Mouse (Mus musculus) heart, embryonic 13.5 days (tissue): ENCODE measurements around the gene Spry1. TPM values are rescaled to one million over a fixed set of nuclear protein-coding genes. Genes with fewer than 3 reads are reported as not detected.

Experiments used
- ATAC-seq: fragments of 200-750 bp; cut with Nextera tagmentation; 2 replicates; pipeline ENCODE4 v1.8.0; 2017; ENCODE audit warnings: moderate TSS enrichment; ENCODE audit not compliant: insufficient number of reproducible peaks, low FRiP score, low TSS enrichment; ENCODE audit errors: extremely low read depth
- H3K27ac ChIP-seq: fragments of 300-500 bp; sonication (generic); replicated peaks from 2 replicates; pipeline ENCODE4 v1.5.1; 2015; ENCODE audit warnings: moderate library complexity, mild to moderate bottlenecking, inconsistent platforms
- H3K27me3 ChIP-seq: fragments of 300-500 bp; sonication (generic); replicated peaks from 2 replicates; pipeline ENCODE4 v1.6.1; 2015; ENCODE audit warnings: mild to moderate bottlenecking, inconsistent platforms
- H3K36me3 ChIP-seq: fragments of 300-500 bp; sonication (generic); 2 replicates; pipeline ENCODE4 v1.6.1; 2015; ENCODE audit warnings: mild to moderate bottlenecking, inconsistent platforms
- H3K4me1 ChIP-seq: fragments of 300-500 bp; sonication (generic); 2 replicates; pipeline ENCODE4 v1.6.1; 2015; ENCODE audit warnings: inconsistent platforms
- H3K4me2 ChIP-seq: fragments of 300-500 bp; sonication (generic); 2 replicates; pipeline ENCODE4 v1.6.1; 2015; ENCODE audit warnings: inconsistent platforms, mild to moderate bottlenecking, moderate library complexity
- H3K4me3 ChIP-seq: fragments of 300-500 bp; sonication (generic); 2 replicates; pipeline ENCODE4 v1.5.1; 2015; ENCODE audit warnings: moderate library complexity, mild to moderate bottlenecking, inconsistent platforms
- H3K9ac ChIP-seq: fragments of 300-500 bp; sonication (generic); 2 replicates; pipeline ENCODE4 v1.6.1; 2015; ENCODE audit warnings: inconsistent platforms, mild to moderate bottlenecking, moderate library complexity
- H3K9me3 ChIP-seq: fragments of 300-500 bp; sonication (generic); 2 replicates; pipeline ENCODE4 v1.6.1; 2016; ENCODE audit warnings: inconsistent platforms
- WGBS: fragments of 180-500 bp; shearing (Covaris S2); methylation state at CpG from one replicate; pipeline ENCODE4 v1.1.7; 2015; ENCODE audit warnings: mixed read lengths; 5-methylcytosine and 5-hydroxymethylcytosine counted together
- polyA plus RNA-seq: library from polyadenylated mRNA; unstranded; fragments of >200 nt; fragmentation: Nextera tagmentation; extraction: Ambion mirVana; gene quantifications from 2 replicates; pipeline ENCODE4 v1.2.1, GENCODE M21; 2015

Gene Spry1
- polyA plus RNA-seq, 1 experiment from 2014 or later: 6.4 TPM

DNA sequence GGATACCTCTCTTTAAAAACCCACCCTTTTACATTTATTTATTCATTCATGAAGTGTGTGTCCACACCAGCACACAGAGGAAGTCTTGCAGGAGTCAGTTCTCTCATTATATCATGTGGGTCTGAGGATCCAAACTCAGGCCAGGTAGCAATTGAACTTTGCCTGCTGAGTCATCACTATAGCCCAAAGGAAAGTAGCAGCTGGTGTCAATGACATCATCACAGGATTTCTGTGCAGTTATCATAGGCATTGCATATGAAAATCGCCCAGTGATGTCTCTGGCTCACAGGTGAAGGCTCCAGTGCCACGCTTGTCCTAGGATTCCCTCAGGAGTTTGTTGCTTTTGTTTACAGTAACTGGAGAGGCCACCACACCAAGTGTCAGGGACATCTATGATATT lies 29.1 kb upstream of the Spry1 start:
- no peak for ATAC-seq
- Histone ChIP-seq H3K27ac (no peak overlapping the region), H3K4me3 (no peak overlapping the region), H3K36me3 (no peaks in the 10 kb centered on the region), H3K9ac (no peak overlapping the region), H3K4me1 (peaks cover 8% of the 10 kb centered on the region; the same call in 1 of the 2 replicates), H3K27me3 (no peaks in the 10 kb centered on the region), H3K9me3 (0 out of 2 replicates have a peak, but pooled peaks cover 3% of the 10 kb centered on the region), H3K4me2 (no peak overlapping the region)
- 84% methylated on average over 2 of the region's 2 CpGs for WGBS

DNA sequence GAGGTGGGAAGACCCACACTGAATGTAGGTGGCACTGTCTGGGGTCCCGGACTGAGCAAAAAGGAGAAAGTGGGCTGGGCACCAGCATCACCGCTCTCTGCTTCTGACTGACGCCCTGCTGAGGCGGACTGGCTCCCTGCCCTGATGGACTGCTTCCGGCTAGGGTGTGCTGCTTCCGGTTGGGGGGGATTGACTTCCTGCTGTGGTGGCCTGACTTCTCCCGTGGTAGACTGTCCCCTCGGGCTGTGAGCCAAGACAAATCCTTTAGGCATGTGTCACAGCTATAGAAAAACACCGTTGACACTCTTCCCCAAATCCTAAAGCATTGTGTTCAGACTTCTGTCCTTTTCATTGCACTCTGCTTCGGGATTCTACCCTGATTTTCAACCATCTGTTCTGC lies 26.0 kb upstream of the Spry1 start:
- no peak overlapping the region for H3K4me2 ChIP-seq
- WGBS: 50% methylated on average over 10 of the region's 10 CpGs
- H3K9me3 ChIP-seq: no peaks in the 10 kb centered on the region
- no peaks in the 10 kb centered on the region for H3K36me3 ChIP-seq
- peaks cover 8% of the 10 kb centered on the region; the same call in 1 of the 2 replicates for H3K4me1 ChIP-seq
- no peak for ATAC-seq
- H3K9ac ChIP-seq: no peak overlapping the region
- H3K27ac ChIP-seq: no peak overlapping the region
- H3K27me3 ChIP-seq: no peaks in the 10 kb centered on the region
- H3K4me3 ChIP-seq: no peak overlapping the region

DNA sequence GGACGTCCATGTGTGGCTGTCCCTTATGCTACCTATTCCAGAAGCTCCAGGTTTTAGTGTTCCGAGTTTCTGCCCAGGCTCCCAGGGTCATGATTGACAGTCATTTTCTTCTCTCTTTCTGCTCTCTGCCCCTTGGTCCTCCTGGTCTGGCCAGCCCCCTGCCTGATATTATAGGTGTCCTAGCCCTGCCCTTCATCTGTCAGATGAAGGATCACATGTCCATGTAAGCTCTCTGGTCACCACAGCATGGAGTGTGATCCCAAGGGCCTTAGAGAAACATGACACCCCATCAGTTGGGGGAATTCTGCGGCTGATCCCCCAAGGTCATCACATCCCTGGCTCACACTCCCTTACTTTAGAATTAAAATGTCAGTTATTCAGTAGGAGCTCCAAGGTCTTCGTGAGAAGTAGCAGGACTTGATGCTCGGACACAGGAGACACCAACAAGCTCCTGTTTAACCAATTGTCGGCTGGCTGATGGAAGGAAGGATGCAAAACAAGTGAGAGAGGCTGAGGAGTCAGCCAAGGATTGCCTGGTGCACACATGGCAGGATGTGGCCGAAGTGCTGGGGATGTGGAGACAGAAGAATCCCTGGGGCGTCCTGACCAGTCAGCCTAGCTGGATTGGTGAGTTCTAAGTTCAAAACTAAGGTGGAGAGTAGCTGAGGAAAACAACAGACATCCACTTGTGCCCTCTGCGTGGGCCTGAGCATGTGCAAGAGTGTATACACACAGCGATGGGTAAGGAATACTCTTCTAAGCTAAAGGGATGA lies 24.7 kb upstream of the Spry1 start:
- no peaks in the 10 kb centered on the region for H3K36me3 ChIP-seq
- no peaks in the 10 kb centered on the region for H3K9me3 ChIP-seq
- no peaks in the 10 kb centered on the region for H3K27me3 ChIP-seq
- H3K4me3 ChIP-seq: no peak overlapping the region
- 77% methylated on average over 10 of the region's 10 CpGs for WGBS
- H3K27ac ChIP-seq: no peak overlapping the region
- no peak overlapping the region for H3K4me2 ChIP-seq
- H3K4me1 ChIP-seq: peaks cover 8% of the 10 kb centered on the region; the same call in 1 of the 2 replicates
- no peak overlapping the region for H3K9ac ChIP-seq
- ATAC-seq: no peak

DNA sequence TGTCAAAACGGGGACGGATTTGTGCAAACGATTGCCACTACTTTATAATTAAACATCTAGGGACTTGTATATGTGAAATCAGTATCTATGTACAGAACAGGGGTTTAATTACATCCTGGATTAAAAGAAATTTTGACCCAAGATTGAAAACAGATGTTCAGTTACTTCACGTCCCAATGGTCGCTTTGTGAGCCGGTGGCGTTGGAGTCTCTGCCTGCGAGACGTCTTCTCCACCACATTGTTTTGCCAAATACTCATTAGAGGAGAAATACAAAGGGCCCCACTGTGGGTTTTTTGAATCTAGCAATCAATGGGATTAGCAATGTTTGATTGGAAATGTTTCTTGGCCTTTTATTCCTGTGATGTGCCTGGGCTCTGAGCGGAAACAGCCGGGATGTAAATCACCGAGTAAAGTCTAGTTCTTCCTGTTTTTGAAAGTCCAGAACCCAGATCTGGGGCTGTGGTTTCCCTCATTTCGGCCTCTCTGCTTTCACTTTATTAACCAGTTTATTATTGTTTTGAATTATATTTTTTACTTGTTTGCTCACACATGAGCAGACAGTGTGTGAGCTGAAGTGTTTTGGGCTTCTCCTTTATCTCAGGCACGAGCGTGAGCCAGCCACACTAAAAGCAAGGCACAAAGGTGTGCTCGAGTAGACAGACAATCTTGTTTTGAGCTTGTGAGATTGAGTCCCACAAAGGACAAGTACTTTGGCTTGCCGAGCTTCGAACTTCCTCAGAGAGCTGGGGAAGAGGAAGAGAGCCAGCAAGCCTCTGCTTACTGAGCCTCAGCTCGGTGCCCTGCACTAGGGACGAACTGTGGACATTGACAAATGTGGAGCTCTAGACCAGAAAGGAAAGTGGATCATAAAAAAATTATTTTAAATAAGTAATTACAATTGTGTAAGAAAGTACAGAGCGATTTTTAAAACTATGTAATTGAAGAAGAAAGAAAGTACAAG lies 22.9 kb upstream of the Spry1 start:
- WGBS: 77% methylated on average over 21 of the region's 21 CpGs
- no peaks in the 10 kb centered on the region for H3K9me3 ChIP-seq
- no peak overlapping the region for H3K9ac ChIP-seq
- H3K27me3 ChIP-seq: no peaks in the 10 kb centered on the region
- H3K4me1 ChIP-seq: peaks cover 8% of the 10 kb centered on the region; the same call in 1 of the 2 replicates
- no peak overlapping the region for H3K4me2 ChIP-seq
- H3K36me3 ChIP-seq: no peaks in the 10 kb centered on the region
- ATAC-seq: no peak
- no peak overlapping the region for H3K27ac ChIP-seq
- no peak overlapping the region for H3K4me3 ChIP-seq

DNA sequence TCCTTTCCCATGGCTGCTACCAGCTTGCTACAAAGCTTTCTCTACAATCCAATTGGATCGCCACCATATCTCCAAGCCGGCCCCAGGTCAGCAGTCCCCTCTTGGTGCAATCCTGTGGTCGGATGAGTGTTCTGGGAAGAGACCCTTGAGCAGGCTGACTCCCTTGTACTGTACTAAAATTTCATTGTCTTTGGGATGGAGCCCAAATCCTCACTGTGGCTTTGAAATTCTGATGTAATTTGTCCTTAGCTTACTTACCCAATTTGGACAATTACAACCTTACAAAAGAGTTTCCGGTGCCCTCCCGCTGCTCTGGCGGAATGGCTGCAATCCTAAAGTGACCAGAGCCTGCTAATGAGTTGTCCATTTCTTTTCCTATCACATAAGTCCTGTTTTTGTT lies 7.5 kb upstream of the Spry1 start:
- no peak overlapping the region for H3K27ac ChIP-seq
- peaks cover 8% of the 10 kb centered on the region; the same call in 1 of the 2 replicates for H3K27me3 ChIP-seq
- H3K9me3 ChIP-seq: no peaks in the 10 kb centered on the region
- WGBS: 90% methylated on average over 6 of the region's 6 CpGs
- no peak overlapping the region for H3K9ac ChIP-seq
- no peak for ATAC-seq
- no peak overlapping the region for H3K4me3 ChIP-seq
- H3K36me3 ChIP-seq: no peaks in the 10 kb centered on the region
- H3K4me1 ChIP-seq: no peaks in the 10 kb centered on the region
- no peak overlapping the region for H3K4me2 ChIP-seq

DNA sequence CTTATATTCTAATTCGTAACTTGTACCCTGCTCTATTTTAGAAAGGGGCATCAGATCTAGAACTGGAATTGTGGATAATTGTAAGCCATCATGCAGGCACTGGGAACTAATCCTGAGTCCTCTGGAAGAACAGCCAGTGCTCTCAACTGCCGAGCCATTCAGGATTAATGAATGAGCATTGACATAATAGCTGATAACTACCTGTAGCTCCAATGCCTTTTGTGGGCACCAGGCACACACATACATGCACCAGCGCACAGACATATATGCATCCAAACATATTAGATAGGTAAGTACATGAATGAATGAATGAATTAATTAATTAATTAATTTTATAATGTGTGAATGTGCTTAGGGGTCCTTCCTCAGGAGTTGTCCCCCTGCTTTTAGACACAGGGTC lies 7.0 kb upstream of the Spry1 start:
- no peak overlapping the region for H3K27ac ChIP-seq
- no peaks in the 10 kb centered on the region for H3K4me1 ChIP-seq
- H3K27me3 ChIP-seq: peaks cover 8% of the 10 kb centered on the region; the same call in 1 of the 2 replicates
- H3K4me3 ChIP-seq: no peak overlapping the region
- H3K4me2 ChIP-seq: no peak overlapping the region
- 72% methylated on average over 3 of the region's 3 CpGs for WGBS
- H3K9ac ChIP-seq: no peak overlapping the region
- no peaks in the 10 kb centered on the region for H3K36me3 ChIP-seq
- no peaks in the 10 kb centered on the region for H3K9me3 ChIP-seq
- ATAC-seq: no peak

DNA sequence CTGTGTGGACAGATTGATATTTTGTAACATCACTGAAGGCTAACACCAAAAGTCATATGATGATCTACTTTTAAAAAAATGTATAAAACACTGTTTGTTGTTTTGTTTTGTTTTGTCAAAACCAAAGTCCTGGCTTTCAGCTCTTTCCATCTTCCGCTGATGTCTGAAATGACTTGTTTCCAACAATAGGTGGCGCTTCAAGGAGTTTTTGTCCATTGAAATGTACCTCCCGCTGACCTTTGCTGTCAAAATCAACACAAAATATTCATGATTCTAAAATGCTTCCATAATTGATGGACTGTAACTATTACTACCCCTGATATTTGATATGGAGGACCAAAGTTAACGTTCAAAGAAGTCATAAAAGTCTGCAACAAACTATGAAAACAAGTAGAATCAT lies 5.1 kb upstream of the Spry1 start:
- 26% methylated on average over 4 of the region's 4 CpGs for WGBS
- H3K4me2 ChIP-seq: no peak overlapping the region

DNA sequence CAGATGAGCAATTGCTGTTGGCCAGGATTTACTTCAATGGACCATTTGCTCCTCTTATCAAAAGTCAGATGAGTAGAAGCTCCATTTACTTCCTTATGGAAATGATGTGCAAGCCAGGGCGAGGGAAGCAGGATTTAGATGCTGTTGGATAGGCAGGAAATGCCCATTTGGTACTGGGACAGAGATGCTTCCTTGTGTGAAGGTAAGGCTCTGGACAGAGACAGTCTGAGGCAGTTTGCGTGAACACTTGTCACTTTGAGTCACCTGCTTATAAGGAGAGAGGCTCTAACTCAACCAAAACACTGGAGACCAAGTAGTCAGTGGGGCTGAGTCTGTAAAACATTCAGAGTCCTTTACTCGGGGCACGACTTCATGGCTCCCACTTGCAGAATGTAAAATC lies 2.8 kb upstream of the Spry1 start:
- Histone ChIP-seq H3K9me3 (no peaks in the 10 kb centered on the region), H3K4me1 (peaks cover 6% of the 10 kb centered on the region; the same call in 1 of the 2 replicates), H3K27me3 (peaks cover 8% of the 10 kb centered on the region; the same call in 1 of the 2 replicates), H3K4me2 (no peak overlapping the region), H3K27ac (no peak overlapping the region), H3K4me3 (no peak overlapping the region), H3K36me3 (no peaks in the 10 kb centered on the region), H3K9ac (no peak overlapping the region)
- no peak for ATAC-seq
- 72% methylated on average over 4 of the region's 4 CpGs for WGBS

More for the DNA sequence above, 5.1 kb upstream of the Spry1 start:
- no peaks in the 10 kb centered on the region for H3K4me1 ChIP-seq
- H3K9ac ChIP-seq: no peak overlapping the region
- H3K27ac ChIP-seq: no peak overlapping the region
- no peaks in the 10 kb centered on the region for H3K9me3 ChIP-seq
- H3K27me3 ChIP-seq: peaks cover 8% of the 10 kb centered on the region; the same call in 1 of the 2 replicates
- no peak overlapping the region for H3K4me3 ChIP-seq
- ATAC-seq: no peak
- no peaks in the 10 kb centered on the region for H3K36me3 ChIP-seq

DNA sequence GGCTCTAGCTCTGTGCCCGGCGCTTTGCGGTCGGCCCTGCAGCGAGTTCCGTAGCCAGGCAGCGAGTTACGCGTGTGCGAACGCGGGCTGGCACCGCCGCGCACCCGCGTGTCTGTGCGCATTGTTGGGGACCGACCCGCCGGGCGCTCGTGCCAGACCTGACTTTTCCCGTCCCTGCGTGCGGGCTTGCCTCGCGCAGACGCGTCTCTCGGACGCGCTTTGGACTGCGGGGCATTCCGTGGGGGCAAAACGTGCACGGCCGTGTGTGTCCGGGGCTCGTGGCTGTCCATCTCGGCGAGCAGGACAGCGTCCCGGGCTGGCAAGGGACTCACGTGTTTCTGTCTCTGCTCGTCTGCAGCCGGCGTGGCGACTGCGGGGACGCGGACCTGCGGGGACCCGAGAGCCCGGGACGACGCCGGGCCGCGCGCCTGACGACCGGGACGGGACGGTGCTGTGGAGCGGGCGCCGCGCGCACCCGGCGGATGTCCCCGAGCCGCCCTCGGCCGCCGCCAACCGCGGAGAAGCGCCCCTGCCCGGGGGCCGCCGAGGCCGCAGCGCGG lies 495 bp downstream of the Spry1 start:
- Histone ChIP-seq H3K36me3 (peaks cover 22% of the 10 kb centered on the region), H3K4me2 (peak overlapping the region; percentile 92), H3K9ac (peak overlapping the region; percentile 91), H3K4me1 (peaks cover 28% of the 10 kb centered on the region), H3K27ac (peak overlapping the region; percentile 88), H3K4me3 (peak overlapping the region; percentile 88), H3K27me3 (peaks cover 6% of the 10 kb centered on the region; the same call in 1 of the 2 replicates), H3K9me3 (no peaks in the 10 kb centered on the region)
- 0% methylated on average over 67 of the region's 86 CpGs for WGBS
- ATAC-seq: no peak

DNA sequence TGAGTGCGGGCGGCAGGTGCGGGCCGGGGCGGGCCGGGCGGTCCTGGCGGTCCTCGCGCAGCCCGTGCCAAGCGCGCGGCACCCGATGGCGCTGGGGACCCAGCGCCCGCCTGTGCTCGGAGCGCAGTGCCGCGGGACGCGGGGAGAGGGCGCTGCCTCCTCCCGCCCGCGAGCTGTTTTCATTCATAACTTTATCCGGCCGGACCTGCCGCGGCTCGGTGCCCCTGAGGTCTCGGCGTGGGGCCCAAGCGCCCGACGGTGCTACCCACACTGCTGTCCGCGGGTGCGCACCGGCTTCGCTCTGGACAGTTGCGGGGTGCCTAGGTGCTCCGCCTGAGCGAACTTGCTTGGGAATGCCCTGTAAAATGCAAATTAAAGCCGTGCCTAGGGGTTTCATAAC lies 1.1 kb downstream of the Spry1 start:
- H3K9me3 ChIP-seq: no peaks in the 10 kb centered on the region
- WGBS: under 1% methylated on average over 32 of the region's 47 CpGs
- peaks cover 6% of the 10 kb centered on the region; the same call in 1 of the 2 replicates for H3K27me3 ChIP-seq
- H3K4me2 ChIP-seq: peak overlapping the region; percentile 92
- H3K4me1 ChIP-seq: peaks cover 28% of the 10 kb centered on the region
- H3K27ac ChIP-seq: peak overlapping the region; percentile 88
- ATAC-seq: no peak
- H3K36me3 ChIP-seq: peaks cover 28% of the 10 kb centered on the region
- H3K4me3 ChIP-seq: peak overlapping the region; percentile 88
- H3K9ac ChIP-seq: peak overlapping the region; percentile 91
